Mouse (Mus musculus): ENCODE results near the gene Wfdc5.

Gene Wfdc5

GRCm38 (mm10) chr2:164128576-164129411, 53.7 kb downstream of the Wfdc5 start:
- in situ Hi-C loops (cut with MboI) = no loop called here

- in situ Hi-C loops (cut with MboI) = no loop called here
Measured at GRCm38 (mm10) chr2:164127297-164127696, 55.2 kb downstream of the Wfdc5 start.

GRCm38 (mm10) chr2:164126533-164126955, 56.0 kb downstream of the Wfdc5 start:
- in situ Hi-C loops (cut with MboI) = no loop called here
